ENCODE assay signal across 7 mouse cellular contexts in genomic region chr10:4389036-4389435, GRCm38 (mm10). TPM values are rescaled to one million over a fixed set of nuclear protein-coding genes. Genes with fewer than 3 reads are reported as not detected.
DNase-seq lines count a peak whose midpoint lies in the region; ATAC-seq and TF ChIP-seq lines count a peak whose summit lies in the region.

No protein-coding gene starts in this region.

- no peak for TF ChIP-seq POLR2A in limb, embryonic 14.5 days (IDR thresholded peaks at IDR 0.05; ENCODE audit: borderline replicate concordance, extremely low read depth, insufficient read depth, insufficient read length)

- no peak for DNase-seq in limb, embryonic 14.5 days (ENCODE audit: low spot score)
- DNase-seq in cerebellum, postnatal 14 days: no peak
- DNase-seq in embryo, embryonic 10.5 days (ENCODE audit: low spot score): no peak

- H3K9me3 ChIP-seq in megakaryocyte, embryonic 14.5 days: no peaks in the 10 kb centered on the region
- H3K9me3 ChIP-seq in embryonic facial prominence, embryonic 15.5 days (replicated peaks): no peaks in the 10 kb centered on the region
- no peaks in the 10 kb centered on the region for H3K9me3 ChIP-seq in limb, embryonic 14.5 days (ENCODE audit: control insufficient read depth, low read length)
- H3K9me3 ChIP-seq in stomach, embryonic 16.5 days (replicated peaks; ENCODE audit: control insufficient read depth, low read length): no peaks in the 10 kb centered on the region

- 0 out of 2 replicates have a peak overlapping the region, but pooled peaks have one; percentile 99 for H3K27ac ChIP-seq in embryonic facial prominence, embryonic 15.5 days (replicated peaks)
- H3K27ac ChIP-seq in limb, embryonic 14.5 days (replicated peaks; ENCODE audit: low read depth, low read length): no peak overlapping the region
- H3K27ac ChIP-seq in stomach, embryonic 16.5 days (ENCODE audit: low read length): peak overlapping the region; percentile 99; the same call in 1 of the 2 replicates

- H3K36me3 ChIP-seq in megakaryocyte, embryonic 14.5 days (replicated peaks; ENCODE audit: low read length): peaks cover 38% of the 10 kb centered on the region
- H3K36me3 ChIP-seq in embryonic facial prominence, embryonic 15.5 days: peaks cover 4% of the 10 kb centered on the region; the same call in 1 of the 2 replicates
- peaks cover 6% of the 10 kb centered on the region for H3K36me3 ChIP-seq in limb, embryonic 14.5 days (ENCODE audit: control insufficient read depth, insufficient read depth, low read length)
- H3K36me3 ChIP-seq in stomach, embryonic 16.5 days (ENCODE audit: control insufficient read depth, insufficient read depth, low read length): 0 out of 2 replicates have a peak, but pooled peaks cover 5% of the 10 kb centered on the region

- no peak for ATAC-seq in megakaryocyte, adult 5-6 weeks (ENCODE audit: poor library complexity, severe bottlenecking)
- no peak for ATAC-seq in embryonic facial prominence, embryonic 15.5 days (ENCODE audit: insufficient number of reproducible peaks, low FRiP score, low TSS enrichment, low read depth)
- ATAC-seq in limb, embryonic 14.5 days (ENCODE audit: low FRiP score, low read depth): no peak
- no peak for ATAC-seq in stomach, embryonic 16.5 days (ENCODE audit: insufficient read depth, low FRiP score)

- H3K4me1 ChIP-seq in megakaryocyte, embryonic 14.5 days: peaks cover 69% of the 10 kb centered on the region
- peaks cover 35% of the 10 kb centered on the region for H3K4me1 ChIP-seq in embryonic facial prominence, embryonic 15.5 days
- H3K4me1 ChIP-seq in limb, embryonic 14.5 days (ENCODE audit: control insufficient read depth, insufficient read depth, low read length): peaks cover 19% of the 10 kb centered on the region
- H3K4me1 ChIP-seq in stomach, embryonic 16.5 days (ENCODE audit: control insufficient read depth, insufficient read depth, low read length): peaks cover 30% of the 10 kb centered on the region

- H3K27me3 ChIP-seq in megakaryocyte, embryonic 14.5 days (replicated peaks): no peaks in the 10 kb centered on the region
- H3K27me3 ChIP-seq in embryonic facial prominence, embryonic 15.5 days: no peaks in the 10 kb centered on the region
- H3K27me3 ChIP-seq in limb, embryonic 14.5 days (ENCODE audit: control insufficient read depth, insufficient read depth, low read length): no peaks in the 10 kb centered on the region
- H3K27me3 ChIP-seq in stomach, embryonic 16.5 days (ENCODE audit: control insufficient read depth, insufficient read depth, low read length): no peaks in the 10 kb centered on the region

- H3K4me2 ChIP-seq in embryonic facial prominence, embryonic 15.5 days (replicated peaks): peak overlapping the region; percentile 73
- H3K4me2 ChIP-seq in limb, embryonic 14.5 days (replicated peaks; ENCODE audit: low read depth, low read length, severe bottlenecking): peak overlapping the region; percentile 91
- peak overlapping the region; percentile 93 for H3K4me2 ChIP-seq in stomach, embryonic 16.5 days (ENCODE audit: low read depth, low read length)

- H3K4me3 ChIP-seq in megakaryocyte, embryonic 14.5 days (replicated peaks): peak overlapping the region; percentile 99
- peak overlapping the region; percentile 97 for H3K4me3 ChIP-seq in embryonic facial prominence, embryonic 15.5 days (replicated peaks)
- H3K4me3 ChIP-seq in limb, embryonic 14.5 days (replicated peaks; ENCODE audit: low read length): peak overlapping the region; percentile 98
- H3K4me3 ChIP-seq in stomach, embryonic 16.5 days (replicated peaks; ENCODE audit: low read length): peak overlapping the region; percentile 92

- WGBS in embryonic facial prominence, embryonic 15.5 days: 11% methylated on average over 10 of the region's 10 CpGs
- 17% methylated on average over 10 of the region's 10 CpGs for WGBS in limb, embryonic 14.5 days
- 7% methylated on average over 10 of the region's 10 CpGs for WGBS in stomach, embryonic 16.5 days

- H3K9ac ChIP-seq in embryonic facial prominence, embryonic 15.5 days: peak overlapping the region; percentile 99; the same call in 1 of the 2 replicates
- H3K9ac ChIP-seq in limb, embryonic 14.5 days (ENCODE audit: low read depth, low read length, severe bottlenecking): peak overlapping the region; percentile 98
- peak overlapping the region; percentile 99 for H3K9ac ChIP-seq in stomach, embryonic 16.5 days (ENCODE audit: low read length)

RNA-seq across cellular contexts. Expression of gene Zbtb2, which starts 1.1 kb away (rescaled TPM):
- polyA plus RNA-seq in megakaryocyte, embryonic 14.5 days (2012; ENCODE audit: insufficient read depth, low replicate concordance): 3.1 and 5.1 TPM in 2 replicates
- 12.8 and 14.2 TPM in 2 replicates for total RNA-seq in megakaryocyte, adult 5-6 weeks (2015)
- total RNA-seq in megakaryocyte, adult 5-6 weeks (2017): 10.8 and 12.2 TPM in 2 replicates
- polyA plus RNA-seq in embryonic facial prominence, embryonic 15.5 days (2015; fragmentation: Nextera tagmentation; extraction: Ambion mirVana): 12.9 and 13.7 TPM in 2 replicates
- 12.5 and 14.0 TPM in 2 replicates for polyA plus RNA-seq in limb, embryonic 14.5 days (2012; rRNA removed)
- 13.7 and 15.4 TPM in 2 replicates for polyA plus RNA-seq in limb, embryonic 14.5 days (2014; fragmentation: Nextera tagmentation; extraction: Ambion mirVana)
- 11.7 and 12.8 TPM in 2 replicates for polyA plus RNA-seq in stomach, embryonic 16.5 days (2015; fragmentation: Nextera tagmentation; extraction: Ambion mirVana)

RNA-seq across cellular contexts. Expression of gene Rmnd1, which starts 43.2 kb away (rescaled TPM):
- 2.3 TPM in 1 of 2 replicates, not detected in the other for polyA plus RNA-seq in megakaryocyte, embryonic 14.5 days (2012; ENCODE audit: insufficient read depth, low replicate concordance)
- 35.0 and 40.7 TPM in 2 replicates for total RNA-seq in megakaryocyte, adult 5-6 weeks (2015)
- total RNA-seq in megakaryocyte, adult 5-6 weeks (2017): 21.1 and 29.5 TPM in 2 replicates
- 44.2 and 45.0 TPM in 2 replicates for polyA plus RNA-seq in embryonic facial prominence, embryonic 15.5 days (2015; fragmentation: Nextera tagmentation; extraction: Ambion mirVana)
- 63.4 and 64.0 TPM in 2 replicates for polyA plus RNA-seq in limb, embryonic 14.5 days (2012; rRNA removed)
- polyA plus RNA-seq in limb, embryonic 14.5 days (2014; fragmentation: Nextera tagmentation; extraction: Ambion mirVana): 46.3 and 53.8 TPM in 2 replicates
- 43.1 and 44.3 TPM in 2 replicates for polyA plus RNA-seq in stomach, embryonic 16.5 days (2015; fragmentation: Nextera tagmentation; extraction: Ambion mirVana)

RNA-seq across cellular contexts. Expression of gene Armt1, which starts 43.2 kb away (rescaled TPM):
- polyA plus RNA-seq in megakaryocyte, embryonic 14.5 days (2012; ENCODE audit: insufficient read depth, low replicate concordance): 5.2 TPM in 1 of 2 replicates, not detected in the other
- 20.8 and 26.4 TPM in 2 replicates for total RNA-seq in megakaryocyte, adult 5-6 weeks (2015)
- 24.4 and 27.4 TPM in 2 replicates for total RNA-seq in megakaryocyte, adult 5-6 weeks (2017)
- polyA plus RNA-seq in embryonic facial prominence, embryonic 15.5 days (2015; fragmentation: Nextera tagmentation; extraction: Ambion mirVana): 17.5 and 17.8 TPM in 2 replicates
- 21.9 and 22.0 TPM in 2 replicates for polyA plus RNA-seq in limb, embryonic 14.5 days (2012; rRNA removed)
- 17.3 and 18.1 TPM in 2 replicates for polyA plus RNA-seq in limb, embryonic 14.5 days (2014; fragmentation: Nextera tagmentation; extraction: Ambion mirVana)
- 15.3 and 16.3 TPM in 2 replicates for polyA plus RNA-seq in stomach, embryonic 16.5 days (2015; fragmentation: Nextera tagmentation; extraction: Ambion mirVana)

Comparison
In these comparisons a context has a peak if more than half of its experiments do, and no peak if none do; other contexts are left out.
1. RNA of gene Rmnd1, which starts 43.2 kb away (polyA plus RNA-seq): 46.3 to 64.0 TPM in limb, embryonic 14.5 days, 44.2 to 45.0 TPM in embryonic facial prominence, embryonic 15.5 days and 43.1 to 44.3 TPM in stomach, embryonic 16.5 days; 2.3 TPM in megakaryocyte, embryonic 14.5 days; every median in the first group is over 10 times any median in the second.
2. Peak in every context shown above with its lines, with median percentiles within 50 percentile points of each other: H3K4me3 ChIP-seq, H3K4me2 ChIP-seq and H3K9ac ChIP-seq.